Mouse (Mus musculus) heart, adult 2 months (tissue): ENCODE data around the gene Dedd.

Experiments used
- EP300 ChIP-seq: fragments of 200-500 bp; IDR thresholded peaks from 2 replicates; pipeline ENCODE4 v1.6.1; 2011; ENCODE audit warnings: low read depth, low read length, control low read depth; ENCODE audit not compliant: insufficient read depth
- POLR2A ChIP-seq: fragments of 200-500 bp; IDR thresholded peaks from 2 replicates; pipeline ENCODE4 v1.6.1; 2011; ENCODE audit warnings: mild to moderate bottlenecking, low read depth, low read length, control low read depth; ENCODE audit not compliant: insufficient read depth

DNA sequence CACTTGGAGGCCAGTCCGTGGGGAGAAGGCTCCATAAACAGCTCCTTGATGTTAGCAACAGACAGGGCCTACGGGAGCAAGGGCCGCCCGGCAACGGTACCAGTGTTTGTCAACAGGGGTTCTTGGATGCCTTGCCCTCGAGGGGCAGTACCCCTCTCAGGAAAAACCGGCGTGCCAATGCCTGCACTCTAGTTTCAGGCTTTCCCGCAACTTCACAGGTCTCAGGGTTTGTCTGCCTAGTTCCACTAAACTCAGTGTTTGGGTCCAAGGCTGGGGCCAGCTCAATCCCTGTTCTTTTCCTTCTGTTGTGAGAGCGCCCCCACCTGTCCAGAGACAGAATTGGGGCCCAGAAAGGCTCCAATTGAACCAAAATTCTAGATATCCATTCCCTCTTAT is 47.4 kb upstream of the Dedd start:
- TF ChIP-seq EP300 (0 out of 2 replicates have a peak, but pooled peaks have one; percentile 18), POLR2A (no peak)
